Mouse (Mus musculus) midbrain, embryonic 14.5 days (tissue): ENCODE data around the gene Bub3. TPM values are rescaled to one million over a fixed set of nuclear protein-coding genes. Genes with fewer than 3 reads are reported as not detected.

Experiments used
- ATAC-seq: fragments of 200-750 bp; cut with Nextera tagmentation; 2 replicates; pipeline ENCODE4 v1.8.0; 2017; ENCODE audit warnings: moderate number of reproducible peaks, moderate library complexity; ENCODE audit not compliant: low FRiP score, low TSS enrichment
- DNase-seq: peaks from one replicate; pipeline ENCODE4 v3.0.0-alpha.2; 2015
- H3K27ac ChIP-seq: fragments of 300-500 bp; sonication (generic); replicated peaks from 2 replicates; pipeline ENCODE4 v1.5.1; 2014; ENCODE audit warnings: mild to moderate bottlenecking, low read depth, low read length, moderate library complexity
- H3K27me3 ChIP-seq: fragments of 300-500 bp; sonication (generic); 2 replicates; pipeline ENCODE4 v1.6.1; 2014; ENCODE audit warnings: low read length, control low read depth, mixed read lengths; ENCODE audit not compliant: control insufficient read depth, insufficient read depth
- H3K36me3 ChIP-seq: fragments of 300-500 bp; sonication (generic); 2 replicates; pipeline ENCODE4 v1.6.1; 2014; ENCODE audit warnings: low read length, control low read depth; ENCODE audit not compliant: control insufficient read depth, insufficient read depth
- H3K4me1 ChIP-seq: fragments of 300-500 bp; sonication (generic); 2 replicates; pipeline ENCODE4 v1.6.1; 2014; ENCODE audit warnings: mild to moderate bottlenecking, antibody characterized with exemption, low read length, control low read depth; ENCODE audit not compliant: control insufficient read depth, insufficient read depth
- H3K4me2 ChIP-seq: fragments of 300-500 bp; sonication (generic); 2 replicates; pipeline ENCODE4 v1.6.1; 2014; ENCODE audit warnings: mild to moderate bottlenecking, low read length, moderate library complexity
- H3K4me3 ChIP-seq: fragments of 300-500 bp; sonication (generic); replicated peaks from 2 replicates; pipeline ENCODE4 v1.5.1; 2014; ENCODE audit warnings: low read depth, low read length
- H3K9ac ChIP-seq: fragments of 300-500 bp; sonication (generic); replicated peaks from 2 replicates; pipeline ENCODE4 v1.6.1; 2014; ENCODE audit warnings: mild to moderate bottlenecking, low read length, moderate library complexity
- H3K9me3 ChIP-seq: fragments of 300-500 bp; sonication (generic); 2 replicates; pipeline ENCODE4 v1.6.1; 2016; ENCODE audit warnings: low read length, control low read depth, mixed read lengths; ENCODE audit not compliant: control insufficient read depth
- WGBS: fragments of 180-500 bp; shearing (Covaris S2); extraction: QIAGEN DNeasy Blood & Tissue Kit; methylation state at CpG from one replicate; pipeline ENCODE4 v1.1.7; 2014; 5-methylcytosine and 5-hydroxymethylcytosine counted together
- polyA plus RNA-seq: library from polyadenylated mRNA; unstranded; fragments of >200 nt; fragmentation: Nextera tagmentation; extraction: Ambion mirVana; gene quantifications from 2 replicates; pipeline ENCODE4 v1.2.1, GENCODE M21; 2014

Gene Bub3
- polyA plus RNA-seq, 1 experiment from 2014 or later = 169 TPM

DNA sequence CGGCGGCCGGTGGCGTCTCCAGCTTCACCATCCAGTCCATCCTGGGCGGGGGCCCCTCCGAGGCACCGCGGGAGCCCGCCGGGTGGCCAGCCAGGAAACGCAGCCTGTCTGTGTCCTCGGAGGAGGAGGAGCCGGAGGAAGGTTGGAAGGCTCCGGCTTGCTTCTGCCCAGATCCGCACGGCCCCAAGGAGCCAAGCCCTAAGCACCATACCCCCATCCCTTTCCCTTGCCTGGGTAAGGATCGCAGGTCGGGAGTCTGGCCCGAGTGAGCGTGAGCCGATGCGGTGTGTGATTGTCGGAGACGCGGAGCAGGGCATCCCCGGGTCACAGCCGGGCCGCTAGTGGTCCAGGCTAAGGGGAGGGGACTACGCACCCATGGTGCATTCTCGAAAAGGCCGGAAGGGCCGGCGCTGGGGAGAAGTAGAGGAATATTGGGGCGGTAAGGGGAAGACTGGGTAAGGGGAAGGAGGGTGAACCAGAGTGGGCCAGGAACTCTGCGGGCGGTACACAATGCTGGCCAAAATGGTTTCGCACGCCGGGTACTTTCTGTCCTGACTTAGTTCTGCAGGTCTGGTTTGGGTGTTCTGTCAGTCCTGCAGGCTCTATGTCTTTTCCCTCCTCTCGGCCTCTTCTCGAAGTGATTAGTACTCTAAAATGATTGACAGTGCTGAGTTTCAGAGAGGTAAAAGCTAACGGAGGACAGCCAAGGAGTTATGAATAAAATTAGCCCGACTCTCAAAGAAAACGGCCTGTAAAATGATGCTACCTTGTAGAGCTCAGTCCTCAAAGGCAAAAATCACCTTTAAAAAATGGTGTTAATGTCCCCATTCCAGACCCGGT lies 5.5 kb upstream of the Bub3 start:
- no peak overlapping the region for H3K27ac ChIP-seq
- H3K36me3 ChIP-seq = no peaks in the 10 kb centered on the region
- peaks cover 94% of the 10 kb centered on the region for H3K27me3 ChIP-seq
- 0 out of 2 replicates have a peak overlapping the region, but pooled peaks have one; percentile 16 for H3K9ac ChIP-seq
- DNase-seq (peak; percentile 42), ATAC-seq (peak; percentile 34; the same call in 1 of the 2 replicates)
- H3K4me3 ChIP-seq = peak overlapping the region; percentile 23
- peak overlapping the region; percentile 48 for H3K4me2 ChIP-seq
- peaks cover 9% of the 10 kb centered on the region; the same call in 1 of the 2 replicates for H3K4me1 ChIP-seq
- H3K9me3 ChIP-seq = no peaks in the 10 kb centered on the region
- WGBS = under 1% methylated on average over 45 of the region's 45 CpGs

- peak overlapping the region; percentile 9; the same call in 1 of the 2 replicates for H3K4me2 ChIP-seq
- DNase-seq = peak; percentile 51
- under 1% methylated on average over 68 of the region's 68 CpGs for WGBS
Observed at GRCm38 (mm10) chr7:131555301-131556081, 4.5 kb upstream of the Bub3 start.

GRCm38 (mm10) chr7:131556116-131556515 lies 3.9 kb upstream of the Bub3 start:
- DNase-seq = peak; percentile 27
- Histone ChIP-seq H3K4me3 (no peak overlapping the region), H3K27me3 (peaks cover 79% of the 10 kb centered on the region), H3K36me3 (no peaks in the 10 kb centered on the region), H3K9me3 (no peaks in the 10 kb centered on the region), H3K27ac (no peak overlapping the region), H3K4me1 (peaks cover 12% of the 10 kb centered on the region), H3K4me2 (no peak overlapping the region), H3K9ac (no peak overlapping the region)
- 2% methylated on average over 9 of the region's 9 CpGs for WGBS
- ATAC-seq = no peak

More at GRCm38 (mm10) chr7:131555301-131556081, 4.5 kb upstream of the Bub3 start:
- Histone ChIP-seq H3K9ac (no peak overlapping the region), H3K27ac (no peak overlapping the region), H3K27me3 (peaks cover 85% of the 10 kb centered on the region), H3K36me3 (no peaks in the 10 kb centered on the region), H3K9me3 (no peaks in the 10 kb centered on the region), H3K4me1 (peaks cover 9% of the 10 kb centered on the region; the same call in 1 of the 2 replicates), H3K4me3 (0 out of 2 replicates have a peak overlapping the region, but pooled peaks have one; percentile 10)
- ATAC-seq = no peak

DNA sequence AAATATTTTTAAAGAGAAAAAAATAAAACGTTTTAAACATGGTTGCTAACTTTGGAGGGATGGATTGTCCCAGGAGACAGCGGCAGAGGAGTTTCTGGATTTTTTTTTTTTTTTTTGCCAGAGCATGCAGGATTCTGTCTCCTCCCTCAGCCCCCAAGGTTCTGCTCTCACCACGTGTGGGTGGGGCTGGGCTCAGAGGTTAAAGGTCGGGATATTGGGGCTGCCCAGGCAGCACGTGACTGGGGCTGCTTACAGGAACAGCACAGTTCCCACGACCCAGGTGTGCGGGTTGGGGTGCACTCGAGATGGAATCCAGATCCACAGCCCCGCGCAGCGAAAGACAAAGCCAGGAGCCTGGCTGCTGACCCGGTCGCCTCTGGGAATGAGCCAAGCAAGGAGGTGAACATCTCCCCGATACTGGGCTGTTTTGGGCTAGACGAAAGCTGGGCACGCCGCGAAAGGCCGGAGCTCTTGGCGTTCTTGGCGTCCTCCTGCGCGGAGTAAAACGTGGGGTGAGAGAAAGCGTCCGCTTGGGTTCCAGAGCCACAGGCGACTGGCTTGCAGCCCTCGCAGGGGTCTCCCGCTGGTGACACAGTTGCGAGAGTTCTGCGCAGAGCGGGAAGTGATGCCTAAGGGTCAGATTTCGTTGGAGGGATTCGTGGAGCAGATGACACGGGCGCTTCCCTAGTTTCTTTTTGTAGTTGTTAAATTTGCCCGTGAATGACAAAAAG lies 3.3 kb upstream of the Bub3 start:
- Histone ChIP-seq H3K4me1 (peaks cover 15% of the 10 kb centered on the region), H3K36me3 (no peaks in the 10 kb centered on the region), H3K9me3 (no peaks in the 10 kb centered on the region), H3K27ac (no peak overlapping the region), H3K4me2 (no peak overlapping the region), H3K9ac (no peak overlapping the region), H3K4me3 (no peak overlapping the region), H3K27me3 (peaks cover 73% of the 10 kb centered on the region)
- under 1% methylated on average over 37 of the region's 37 CpGs for WGBS
- DNase-seq (peak; percentile 35), ATAC-seq (no peak)

DNA sequence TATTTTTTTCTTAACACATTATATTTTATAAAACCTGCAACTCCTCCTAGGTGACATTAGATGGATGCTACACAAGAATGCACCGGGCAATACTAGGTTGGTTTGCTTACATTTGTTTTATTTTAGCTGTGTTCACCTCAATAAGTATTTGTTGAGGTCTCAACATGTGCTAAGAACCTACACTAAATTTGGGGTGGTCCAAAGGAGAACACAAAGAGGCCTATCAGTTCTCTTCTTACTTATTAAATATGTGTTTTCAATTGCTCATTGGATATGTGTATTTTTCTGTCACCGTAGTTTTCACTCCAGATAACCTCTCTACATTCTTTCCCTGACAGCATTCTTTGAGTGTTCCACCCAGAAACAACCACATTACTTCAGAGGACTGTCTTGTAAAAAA lies 2.3 kb upstream of the Bub3 start:
- peaks cover 62% of the 10 kb centered on the region for H3K27me3 ChIP-seq
- H3K4me1 ChIP-seq = peaks cover 15% of the 10 kb centered on the region
- no peak overlapping the region for H3K27ac ChIP-seq
- no peaks in the 10 kb centered on the region for H3K9me3 ChIP-seq
- no peak overlapping the region for H3K4me2 ChIP-seq
- peak; percentile 14 for DNase-seq
- H3K9ac ChIP-seq = no peak overlapping the region
- peaks cover 9% of the 10 kb centered on the region for H3K36me3 ChIP-seq
- 40% methylated on average over 2 of the region's 2 CpGs for WGBS
- H3K4me3 ChIP-seq = no peak overlapping the region
- no peak for ATAC-seq

DNA sequence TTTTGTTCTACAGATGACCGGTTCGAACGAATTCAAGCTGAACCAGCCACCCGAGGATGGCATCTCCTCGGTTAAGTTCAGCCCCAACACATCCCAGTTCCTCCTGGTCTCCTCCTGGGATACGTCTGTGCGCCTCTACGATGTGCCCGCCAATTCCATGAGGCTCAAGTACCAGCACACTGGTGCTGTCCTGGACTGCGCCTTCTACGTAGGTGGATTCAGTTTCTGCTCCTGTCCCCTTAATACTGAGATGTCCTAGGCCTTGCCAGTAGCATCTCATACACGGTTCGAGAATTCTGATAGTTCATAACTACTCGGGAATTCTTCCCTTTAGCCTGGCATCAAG lies 648 bp downstream of the Bub3 start:
- no peak for DNase-seq
- Histone ChIP-seq H3K9me3 (no peaks in the 10 kb centered on the region), H3K4me2 (peak overlapping the region; percentile 56), H3K36me3 (peaks cover 37% of the 10 kb centered on the region), H3K9ac (peak overlapping the region; percentile 72), H3K4me1 (peaks cover 5% of the 10 kb centered on the region), H3K4me3 (peak overlapping the region; percentile 77), H3K27me3 (peaks cover 34% of the 10 kb centered on the region), H3K27ac (peak overlapping the region; percentile 90)
- WGBS = under 1% methylated on average over 14 of the region's 14 CpGs
- ATAC-seq = peak; percentile 46

DNA sequence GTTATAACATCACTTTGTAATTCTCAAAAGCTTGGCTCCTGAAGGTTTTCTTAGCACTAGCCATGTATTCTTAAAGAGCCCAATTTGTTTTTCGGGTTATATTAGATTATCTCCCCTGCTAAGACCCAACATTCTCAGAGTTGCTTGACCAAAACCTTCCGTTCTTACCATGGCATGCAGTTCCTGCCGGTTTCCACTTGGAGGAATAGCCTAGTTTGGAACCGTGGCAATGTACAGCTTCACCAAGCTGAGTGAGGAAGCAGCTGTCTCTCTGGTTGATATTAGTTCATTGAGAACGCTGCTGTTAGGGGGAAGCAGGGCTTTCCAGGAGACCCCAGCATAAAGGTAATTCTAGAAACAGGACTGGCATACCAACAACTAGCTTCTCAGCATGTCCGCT lies 15.2 kb downstream of the Bub3 start:
- DNase-seq (no peak), ATAC-seq (no peak)
- Histone ChIP-seq H3K4me1 (no peaks in the 10 kb centered on the region), H3K27me3 (no peaks in the 10 kb centered on the region), H3K27ac (no peak overlapping the region), H3K4me2 (no peak overlapping the region), H3K36me3 (peaks cover 31% of the 10 kb centered on the region), H3K9me3 (no peaks in the 10 kb centered on the region), H3K4me3 (no peak overlapping the region), H3K9ac (no peak overlapping the region)
- WGBS = 78% methylated on average over 6 of the region's 6 CpGs

- 53% methylated on average over 9 of the region's 9 CpGs for WGBS
- H3K27me3 ChIP-seq = no peaks in the 10 kb centered on the region
- H3K36me3 ChIP-seq = no peaks in the 10 kb centered on the region
- ATAC-seq (no peak), DNase-seq (no peak)
- H3K4me3 ChIP-seq = no peak overlapping the region
- no peak overlapping the region for H3K27ac ChIP-seq
- no peaks in the 10 kb centered on the region for H3K9me3 ChIP-seq
- no peaks in the 10 kb centered on the region for H3K4me1 ChIP-seq
- no peak overlapping the region for H3K4me2 ChIP-seq
- H3K9ac ChIP-seq = no peak overlapping the region
Observed at GRCm38 (mm10) chr7:131582178-131582577, 22.2 kb downstream of the Bub3 start.
